Mouse (Mus musculus): Measurements from ENCODE around the gene Galnt7.

GRCm38 (mm10) chr8:57498847-57499511, 153.9 kb downstream of the Galnt7 start:
- no peak for TF ChIP-seq CTCF (IDR thresholded peaks at IDR 0.05; ENCODE audit: low read depth)
- TF ChIP-seq EP300 (IDR thresholded peaks at IDR 0.05; ENCODE audit: low read depth) = no peak
